13 mouse cellular contexts compared by ENCODE assay signal in genomic region chrX:140983206-140983960, GRCm38 (mm10). TPM values are rescaled to one million over a fixed set of nuclear protein-coding genes. Genes with fewer than 3 reads are reported as not detected.
DNase-seq lines count a peak whose midpoint lies in the region; ATAC-seq and TF ChIP-seq lines count a peak whose summit lies in the region.
"Had no signal": no experiment of that assay in that cellular context is flagged by ENCODE, and none has a peak within 500 bp of the region (broad histone marks: within the 10 kb centered on the region; RNA-seq: fewer than 3 reads in every experiment).

No protein-coding gene starts in this region.

- peak; percentile 52 for DNase-seq in gastrocnemius, adult 2 months
- DNase-seq in gastrocnemius, postnatal 4 days (ENCODE audit: low spot score in 2 of 2), result no peak
- peak; percentile 36 for DNase-seq in 416B (ENCODE audit: low read depth)
- DNase-seq in adrenal gland, postnatal 36 days, result peak; percentile 12 to 18
- peak; percentile 14 for DNase-seq in kidney, postnatal 10 days
- no peak for DNase-seq in layer of hippocampus, adult 18-20 months (ENCODE audit: low spot score in 2 of 2)
- no peak for DNase-seq in cerebellum, postnatal 25 days
- DNase-seq: cerebellum, adult 2 months; heart, postnatal 10 days; thymus, postnatal 4 days had no signal

- H3K27me3 ChIP-seq in forebrain, embryonic 12.5 days, result peaks cover 53% of the 10 kb centered on the region
- H3K27me3 ChIP-seq: intestine, embryonic 15.5 days had no signal

- ATAC-seq in forebrain, embryonic 12.5 days (ENCODE audit: low FRiP score), result no peak
- ATAC-seq: intestine, embryonic 15.5 days had no signal

- H3K4me3 ChIP-seq in gastrocnemius, adult 2 months, result peak overlapping the region; percentile 3; the same call in 1 of the 2 replicates
- H3K4me3 ChIP-seq in forebrain, embryonic 12.5 days (replicated peaks), result no peak overlapping the region
- H3K4me3 ChIP-seq: intestine, embryonic 15.5 days; lung, embryonic 15.5 days had no signal

- no peak overlapping the region for H3K9ac ChIP-seq in forebrain, embryonic 12.5 days
- H3K9ac ChIP-seq: intestine, embryonic 15.5 days; lung, embryonic 15.5 days had no signal

- H3K36me3 ChIP-seq in forebrain, embryonic 12.5 days (replicated peaks), result no peaks in the 10 kb centered on the region
- H3K36me3 ChIP-seq: intestine, embryonic 15.5 days; lung, embryonic 15.5 days had no signal

- intact Hi-C loops in gastrocnemius, adult 2 months (cut with DNase I), result no loop called here

- no peaks in the 10 kb centered on the region for H3K9me3 ChIP-seq in forebrain, embryonic 12.5 days
- H3K9me3 ChIP-seq: intestine, embryonic 15.5 days; lung, embryonic 15.5 days had no signal

- TF ChIP-seq CTCF in gastrocnemius, adult 2 months (IDR thresholded peaks at IDR 0.05), result no peak

- no peaks in the 10 kb centered on the region for H3K4me1 ChIP-seq in forebrain, embryonic 12.5 days
- H3K4me1 ChIP-seq: intestine, embryonic 15.5 days; lung, embryonic 15.5 days had no signal

- no peak overlapping the region for H3K4me2 ChIP-seq in forebrain, embryonic 12.5 days
- H3K4me2 ChIP-seq: intestine, embryonic 15.5 days; lung, embryonic 15.5 days had no signal

- 59% methylated on average over 6 of the region's 6 CpGs for WGBS in forebrain, embryonic 12.5 days

- peak overlapping the region; percentile 73 for H3K27ac ChIP-seq in gastrocnemius, adult 2 months
- no peak overlapping the region for H3K27ac ChIP-seq in forebrain, embryonic 12.5 days
- H3K27ac ChIP-seq: intestine, embryonic 15.5 days; lung, embryonic 15.5 days had no signal

RNA-seq across cellular contexts. Expression of gene Atg4a, which starts 26.7 kb away (rescaled TPM):
- 10 to 100 TPM; 17.7 to 23.9 TPM for total RNA-seq in gastrocnemius, adult 2 months (2021)
- total RNA-seq in gastrocnemius, postnatal 4 days (2021), result 10 to 100 TPM; 32.1 to 39.5 TPM
- 10 to 100 TPM; 14.3 to 14.5 TPM for total RNA-seq in adrenal gland, postnatal 36 days (2021)
- total RNA-seq in layer of hippocampus, adult 18-20 months (2021), result 1 to 10 TPM; 7.5 to 8.5 TPM
- polyA plus RNA-seq in forebrain, embryonic 12.5 days (2016; fragmentation: Nextera tagmentation; extraction: Ambion mirVana), result 12.3 and 13.8 TPM in 2 replicates

RNA-seq across cellular contexts. Expression of gene Psmd10, which starts 26.9 kb away (rescaled TPM):
- total RNA-seq in gastrocnemius, adult 2 months (2021), result 10 to 100 TPM in 1 of 2 experiments, 1 to 10 TPM in 1; 9.0 to 11.6 TPM
- 10 to 100 TPM; 21.7 to 25.6 TPM for total RNA-seq in gastrocnemius, postnatal 4 days (2021)
- 10 to 100 TPM; 29.4 to 34.5 TPM for total RNA-seq in adrenal gland, postnatal 36 days (2021)
- total RNA-seq in layer of hippocampus, adult 18-20 months (2021), result 10 to 100 TPM; 18.2 to 21.4 TPM
- 39.4 and 41.1 TPM in 2 replicates for polyA plus RNA-seq in forebrain, embryonic 12.5 days (2016; fragmentation: Nextera tagmentation; extraction: Ambion mirVana)

Comparison
In these comparisons a context has a peak if more than half of its experiments do, and no peak if none do; other contexts are left out.
1. DNase-seq: peak in gastrocnemius, adult 2 months (single experiment), 416B (single experiment), adrenal gland, postnatal 36 days (2 of 2) and kidney, postnatal 10 days (single experiment); none in gastrocnemius, postnatal 4 days (0 of 2), layer of hippocampus, adult 18-20 months (0 of 2) and cerebellum, postnatal 25 days (0 of 2).